Mouse (Mus musculus): Measurements from ENCODE around the gene Actr3b. TPM values are rescaled to one million over a fixed set of nuclear protein-coding genes. Genes with fewer than 3 reads are reported as not detected.
"Not testable (repeated sequence)": the region's sequence is repeated elsewhere in the genome, so short reads cannot be mapped to it uniquely, and the experiment has no call there.

The Actr3b gene
- polyA plus RNA-seq, 1 experiment from 2014 or later: 37.8 TPM

- no peak for DNase-seq (ENCODE audit: low spot score)
- WGBS: 57% methylated on average over 8 of the region's 8 CpGs
- ATAC-seq (ENCODE audit: low FRiP score): peak; percentile 61
Measured at GRCm38 (mm10) chr5:25869880-25870279, 110.1 kb downstream of the Actr3b start.

GRCm38 (mm10) chr5:25870632-25871031, 110.8 kb downstream of the Actr3b start:
- no peaks in the 10 kb centered on the region for H3K27me3 ChIP-seq (ENCODE audit: control insufficient read depth, insufficient read depth, low read length)
- H3K4me2 ChIP-seq (replicated peaks): no peak overlapping the region
- H3K9ac ChIP-seq: no peak overlapping the region
- DNase-seq (ENCODE audit: low spot score): no peak
- H3K4me1 ChIP-seq (replicated peaks; ENCODE audit: control insufficient read depth, insufficient read depth, low read length): no peaks in the 10 kb centered on the region; the same call in 1 of the 2 replicates
- ATAC-seq (ENCODE audit: low FRiP score): no peak
- no peak overlapping the region for H3K4me3 ChIP-seq (replicated peaks; ENCODE audit: low read length)
- WGBS: 57% methylated on average over 3 of the region's 3 CpGs
- H3K27ac ChIP-seq: no peak overlapping the region
- no peaks in the 10 kb centered on the region for H3K36me3 ChIP-seq (replicated peaks; ENCODE audit: control insufficient read depth, insufficient read depth)
- H3K9me3 ChIP-seq (ENCODE audit: control insufficient read depth, low read length): no peaks in the 10 kb centered on the region

More at GRCm38 (mm10) chr5:25869880-25870279, 110.1 kb downstream of the Actr3b start:
- Histone ChIP-seq H3K4me1 (replicated peaks; ENCODE audit: control insufficient read depth, insufficient read depth, low read length) (no peaks in the 10 kb centered on the region; the same call in 1 of the 2 replicates), H3K27me3 (ENCODE audit: control insufficient read depth, insufficient read depth, low read length) (no peaks in the 10 kb centered on the region), H3K4me2 (replicated peaks) (no peak overlapping the region), H3K9me3 (ENCODE audit: control insufficient read depth, low read length) (no peaks in the 10 kb centered on the region), H3K36me3 (replicated peaks; ENCODE audit: control insufficient read depth, insufficient read depth) (no peaks in the 10 kb centered on the region), H3K27ac (peak overlapping the region; percentile 71), H3K4me3 (replicated peaks; ENCODE audit: low read length) (no peak overlapping the region), H3K9ac (no peak overlapping the region)

- Histone ChIP-seq H3K9me3 (ENCODE audit: control insufficient read depth, low read length) (no peaks in the 10 kb centered on the region), H3K4me2 (replicated peaks) (no peak overlapping the region), H3K27ac (no peak overlapping the region), H3K36me3 (replicated peaks; ENCODE audit: control insufficient read depth, insufficient read depth) (no peaks in the 10 kb centered on the region), H3K27me3 (ENCODE audit: control insufficient read depth, insufficient read depth, low read length) (no peaks in the 10 kb centered on the region), H3K4me1 (replicated peaks; ENCODE audit: control insufficient read depth, insufficient read depth, low read length) (no peaks in the 10 kb centered on the region; the same call in 1 of the 2 replicates), H3K4me3 (replicated peaks; ENCODE audit: low read length) (no peak overlapping the region), H3K9ac (no peak overlapping the region)
- peak; percentile 47; the same call in 1 of the 2 replicates for ATAC-seq (ENCODE audit: low FRiP score)
- WGBS: 71% methylated on average over 12 of the region's 12 CpGs
- DNase-seq (ENCODE audit: low spot score): peak; percentile 56
Measured at GRCm38 (mm10) chr5:25871342-25872023, 111.7 kb downstream of the Actr3b start.

- no peaks in the 10 kb centered on the region for H3K27me3 ChIP-seq (ENCODE audit: control insufficient read depth, insufficient read depth, low read length)
- no peak overlapping the region for H3K4me2 ChIP-seq (replicated peaks)
- DNase-seq (ENCODE audit: low spot score) (no peak), ATAC-seq (ENCODE audit: low FRiP score) (no peak)
- H3K9me3 ChIP-seq (ENCODE audit: control insufficient read depth, low read length): no peaks in the 10 kb centered on the region
- H3K4me1 ChIP-seq (replicated peaks; ENCODE audit: control insufficient read depth, insufficient read depth, low read length): no peaks in the 10 kb centered on the region; the same call in 1 of the 2 replicates
- H3K4me3 ChIP-seq (replicated peaks; ENCODE audit: low read length): no peak overlapping the region
- H3K27ac ChIP-seq: no peak overlapping the region
- 80% methylated on average over 2 of the region's 2 CpGs for WGBS
- H3K9ac ChIP-seq: no peak overlapping the region
- H3K36me3 ChIP-seq (replicated peaks; ENCODE audit: control insufficient read depth, insufficient read depth): no peaks in the 10 kb centered on the region
Measured at GRCm38 (mm10) chr5:25873046-25873445, 113.2 kb downstream of the Actr3b start.

- H3K4me2 ChIP-seq (replicated peaks); H3K27ac ChIP-seq; H3K9me3 ChIP-seq (ENCODE audit: control insufficient read depth, low read length); H3K36me3 ChIP-seq (replicated peaks; ENCODE audit: control insufficient read depth, insufficient read depth); H3K9ac ChIP-seq; DNase-seq (ENCODE audit: low spot score); ATAC-seq (ENCODE audit: low FRiP score); H3K27me3 ChIP-seq (ENCODE audit: control insufficient read depth, insufficient read depth, low read length); H3K4me3 ChIP-seq (replicated peaks; ENCODE audit: low read length); H3K4me1 ChIP-seq (replicated peaks; ENCODE audit: control insufficient read depth, insufficient read depth, low read length): not testable (repeated sequence)
Measured at GRCm38 (mm10) chr5:25875927-25876326, 116.1 kb downstream of the Actr3b start.

- 87% methylated on average over 5 of the region's 5 CpGs for WGBS
- H3K4me3 ChIP-seq (replicated peaks; ENCODE audit: low read length): no peak overlapping the region
- no peaks in the 10 kb centered on the region for H3K9me3 ChIP-seq (ENCODE audit: control insufficient read depth, low read length)
- H3K36me3 ChIP-seq (replicated peaks; ENCODE audit: control insufficient read depth, insufficient read depth): no peaks in the 10 kb centered on the region
- no peak overlapping the region for H3K4me2 ChIP-seq (replicated peaks)
- H3K4me1 ChIP-seq (replicated peaks; ENCODE audit: control insufficient read depth, insufficient read depth, low read length): no peaks in the 10 kb centered on the region
- no peak for DNase-seq (ENCODE audit: low spot score)
- no peak overlapping the region for H3K9ac ChIP-seq
- no peak for ATAC-seq (ENCODE audit: low FRiP score)
- no peaks in the 10 kb centered on the region for H3K27me3 ChIP-seq (ENCODE audit: control insufficient read depth, insufficient read depth, low read length)
- H3K27ac ChIP-seq: no peak overlapping the region
Measured at GRCm38 (mm10) chr5:25877281-25877680, 117.5 kb downstream of the Actr3b start.

- H3K4me1 ChIP-seq (replicated peaks; ENCODE audit: control insufficient read depth, insufficient read depth, low read length): no peaks in the 10 kb centered on the region
- no peak overlapping the region for H3K4me2 ChIP-seq (replicated peaks)
- H3K27me3 ChIP-seq (ENCODE audit: control insufficient read depth, insufficient read depth, low read length): no peaks in the 10 kb centered on the region
- H3K9ac ChIP-seq: no peak overlapping the region
- no peak for ATAC-seq (ENCODE audit: low FRiP score)
- DNase-seq (ENCODE audit: low spot score): no peak
- no peak overlapping the region for H3K4me3 ChIP-seq (replicated peaks; ENCODE audit: low read length)
- WGBS: 88% methylated on average over 3 of the region's 3 CpGs
- H3K27ac ChIP-seq: no peak overlapping the region
- no peaks in the 10 kb centered on the region for H3K9me3 ChIP-seq (ENCODE audit: control insufficient read depth, low read length)
- no peaks in the 10 kb centered on the region for H3K36me3 ChIP-seq (replicated peaks; ENCODE audit: control insufficient read depth, insufficient read depth)
Measured at GRCm38 (mm10) chr5:25877996-25878395, 118.2 kb downstream of the Actr3b start.

GRCm38 (mm10) chr5:25886708-25887107, 126.9 kb downstream of the Actr3b start:
- ATAC-seq (ENCODE audit: low FRiP score) (no peak), DNase-seq (ENCODE audit: low spot score) (no peak)
- Histone ChIP-seq H3K27ac (no peak overlapping the region), H3K4me3 (replicated peaks; ENCODE audit: low read length) (no peak overlapping the region), H3K27me3 (ENCODE audit: control insufficient read depth, insufficient read depth, low read length) (no peaks in the 10 kb centered on the region), H3K36me3 (replicated peaks; ENCODE audit: control insufficient read depth, insufficient read depth) (no peaks in the 10 kb centered on the region), H3K9ac (no peak overlapping the region), H3K4me1 (replicated peaks; ENCODE audit: control insufficient read depth, insufficient read depth, low read length) (no peaks in the 10 kb centered on the region), H3K4me2 (replicated peaks) (no peak overlapping the region), H3K9me3 (ENCODE audit: control insufficient read depth, low read length) (peaks cover 4% of the 10 kb centered on the region; the same call in 1 of the 2 replicates)
- WGBS: 68% methylated on average over 3 of the region's 3 CpGs

GRCm38 (mm10) chr5:25889746-25890382, 130.1 kb downstream of the Actr3b start:
- Histone ChIP-seq H3K4me3 (replicated peaks; ENCODE audit: low read length) (no peak overlapping the region), H3K9ac (no peak overlapping the region), H3K4me1 (replicated peaks; ENCODE audit: control insufficient read depth, insufficient read depth, low read length) (no peaks in the 10 kb centered on the region), H3K27ac (no peak overlapping the region), H3K4me2 (replicated peaks) (no peak overlapping the region), H3K9me3 (ENCODE audit: control insufficient read depth, low read length) (peaks cover under 1% of the 10 kb centered on the region; the same call in 1 of the 2 replicates), H3K36me3 (replicated peaks; ENCODE audit: control insufficient read depth, insufficient read depth) (no peaks in the 10 kb centered on the region), H3K27me3 (ENCODE audit: control insufficient read depth, insufficient read depth, low read length) (no peaks in the 10 kb centered on the region)
- no peak for ATAC-seq (ENCODE audit: low FRiP score)
- 41% methylated on average over 3 of the region's 3 CpGs for WGBS
- no peak for DNase-seq (ENCODE audit: low spot score)

Measured in hindbrain, embryonic 14.5 days (tissue).